Mouse (Mus musculus): Measurements from ENCODE around the gene Abcg8.

- TF ChIP-seq MYOG (IDR thresholded peaks at IDR 0.05; ENCODE audit: control insufficient read depth, extremely low read depth, insufficient read length) (no peak), CTCF (IDR thresholded peaks at IDR 0.05; ENCODE audit: control insufficient read depth, insufficient read depth, insufficient read length) (no peak), CEBPB (IDR thresholded peaks at IDR 0.05; ENCODE audit: low read depth) (no peak), USF1 (IDR thresholded peaks at IDR 0.05; ENCODE audit: low read depth) (no peak), FOSL1 (IDR thresholded peaks at IDR 0.05; ENCODE audit: insufficient read depth, low read length, poor library complexity, severe bottlenecking) (no peak), MAX (IDR thresholded peaks at IDR 0.05) (no peak)
Measured at GRCm38 (mm10) chr17:84627721-84628120, 48.4 kb upstream of the Abcg8 start.
